Mouse (Mus musculus) embryonic stem cell, embryonic (primary cell): ENCODE results near the gene Cenpf.

Experiments used
- CTCF ChIA-PET, 4 experiments: fragments of 300-600 bp in 2 of 4; fragments of 350-600 bp in 2 of 4; sonication (Branson Sonifier 250); formaldehyde crosslinking; loops; one replicate each; lab custom pipeline; 2022; ENCODE audit warnings: inconsistent platforms in 2 of 4; lab: Charles Lee
- POLR2A ChIA-PET, 4 experiments: fragments of 300-600 bp in 2 of 4; fragments of 350-600 bp in 2 of 4; sonication (Branson Sonifier 250); formaldehyde crosslinking; loops; one replicate each; lab custom pipeline; 2022; ENCODE audit warnings: antibody characterized with exemption in 4 of 4, inconsistent platforms in 1 of 4; lab: Charles Lee

The Cenpf gene

GRCm38 (mm10) chr1:189687654-189688387, at the start of gene Cenpf:
Cenpf (minus strand) TSS chr1:189688086.
- POLR2A ChIA-PET = interaction anchor here in 3 of 4 experiments (0.6 to 1.6 kb wide), 23 partner anchors 8 to 675 kb away, joined by 3 to 6 read pairs (median 4); partner anchors contain the start of genes Ptpn14 (in 1 of the 3) and Smyd2 (in 1 of the 3)
- CTCF ChIA-PET = interaction anchor here in 2 of 4 experiments (1.0 to 1.4 kb wide), 3 partner anchors 10 to 196 kb away, joined by 3 to 7 read pairs (median 4); no protein-coding TSS in a partner anchor

GRCm38 (mm10) chr1:189732156-189732555, 44.3 kb upstream of the Cenpf start:
- ChIA-PET POLR2A (interaction anchor here in 2 of 4 experiments (0.5 to 1.3 kb wide), 4 partner anchors 10 to 31 kb away, joined by 3 to 7 read pairs (median 4); no protein-coding TSS in a partner anchor), CTCF (interaction anchor here in 1 of 4 experiments (1.0 kb wide), 1 partner anchor 137 kb away, joined by 3 read pairs; no protein-coding TSS in a partner anchor)

GRCm38 (mm10) chr1:189731697-189732096, 43.8 kb upstream of the Cenpf start:
- ChIA-PET POLR2A (interaction anchor here in 2 of 4 experiments (0.5 to 1.3 kb wide), 4 partner anchors 10 to 14 kb away, joined by 3 to 7 read pairs (median 4); no protein-coding TSS in a partner anchor), CTCF (interaction anchor here in 1 of 4 experiments (0.6 to 1.0 kb wide), 2 partner anchors 33 to 138 kb away, joined by 3 to 6 read pairs; no protein-coding TSS in a partner anchor)

GRCm38 (mm10) chr1:189729141-189729815, 41.4 kb upstream of the Cenpf start:
- CTCF ChIA-PET = interaction anchor here in 2 of 4 experiments (0.6 to 2.5 kb wide), 3 partner anchors 117 to 198 kb away, joined by 3 to 11 read pairs (median 4); no protein-coding TSS in a partner anchor
- POLR2A ChIA-PET = interaction anchor here in 2 of 4 experiments (0.6 to 2.2 kb wide), 18 partner anchors 8 to 154 kb away, joined by 3 to 11 read pairs (median 4); no protein-coding TSS in a partner anchor

- ChIA-PET CTCF (interaction anchor here (0.6 to 2.5 kb wide), 7 partner anchors 117 to 199 kb away, joined by 3 to 11 read pairs (median 4); no protein-coding TSS in a partner anchor), POLR2A (interaction anchor here in 3 of 4 experiments (0.6 to 2.2 kb wide), 24 partner anchors 9 to 163 kb away, joined by 3 to 12 read pairs (median 6); no protein-coding TSS in a partner anchor)
These were observed 40.9 kb upstream of the Cenpf start for GRCm38 (mm10) chr1:189728784-189729115.

GRCm38 (mm10) chr1:189727884-189728783, 40.2 kb upstream of the Cenpf start, which contains the start of gene Ptpn14:
Ptpn14 (plus strand) TSS chr1:189728268.
- CTCF ChIA-PET = interaction anchor here (0.6 to 2.5 kb wide), 11 partner anchors 118 to 200 kb away, joined by 3 to 11 read pairs (median 4); no protein-coding TSS in a partner anchor

GRCm38 (mm10) chr1:189727346-189727883, 39.5 kb upstream of the Cenpf start:
- POLR2A ChIA-PET = interaction anchor here in 3 of 4 experiments (0.6 to 2.2 kb wide), 33 partner anchors 9 to 809 kb away, joined by 3 to 12 read pairs (median 4); partner anchors contain the start of gene Cenpf (in 2 of the 3)
- CTCF ChIA-PET = interaction anchor here in 3 of 4 experiments (0.6 to 2.5 kb wide), 8 partner anchors 94 to 200 kb away, joined by 3 to 11 read pairs (median 4); no protein-coding TSS in a partner anchor

More at GRCm38 (mm10) chr1:189727884-189728783, 40.2 kb upstream of the Cenpf start, which contains the start of gene Ptpn14:
- POLR2A ChIA-PET = interaction anchor here in 3 of 4 experiments (0.6 to 2.2 kb wide), 40 partner anchors 9 to 808 kb away, joined by 3 to 12 read pairs (median 4); partner anchors contain the start of gene Cenpf (in 2 of the 3)

GRCm38 (mm10) chr1:189726121-189726520, 38.2 kb upstream of the Cenpf start:
- ChIA-PET CTCF (no interaction called here), POLR2A (interaction anchor here in 2 of 4 experiments (0.7 to 1.5 kb wide), 3 partner anchors 9 to 1632 kb away, joined by 3 to 5 read pairs (median 3); no protein-coding TSS in a partner anchor)

GRCm38 (mm10) chr1:189718600-189718999, 30.7 kb upstream of the Cenpf start:
- ChIA-PET CTCF (interaction anchor here in 2 of 4 experiments (0.7 to 1.6 kb wide), 2 partner anchors 19 to 151 kb away, joined by 3 to 4 read pairs; no protein-coding TSS in a partner anchor), POLR2A (interaction anchor here in 2 of 4 experiments (1.0 to 2.1 kb wide), 4 partner anchors 9 to 148 kb away, joined by 3 to 9 read pairs (median 4); partner anchors contain the start of gene Ptpn14 (in 2 of the 2))

- POLR2A ChIA-PET = interaction anchor here in 2 of 4 experiments (1.0 to 2.1 kb wide), 7 partner anchors 8 to 166 kb away, joined by 3 to 9 read pairs (median 3); partner anchors contain the start of gene Ptpn14 (in 2 of the 2)
- CTCF ChIA-PET = interaction anchor here in 1 of 4 experiments (0.6 to 0.7 kb wide), 4 partner anchors 40 to 694 kb away, joined by 3 to 5 read pairs (median 3); partner anchors contain the start of gene Prox1
These were observed 29.7 kb upstream of the Cenpf start for GRCm38 (mm10) chr1:189717546-189717945.

- CTCF ChIA-PET = interaction anchor here in 2 of 4 experiments (0.7 to 1.1 kb wide), 4 partner anchors 9 to 208 kb away, joined by 3 to 4 read pairs (median 3); no protein-coding TSS in a partner anchor
These were observed 28.3 kb upstream of the Cenpf start for GRCm38 (mm10) chr1:189715915-189716797.

GRCm38 (mm10) chr1:189709001-189709400, 21.1 kb upstream of the Cenpf start:
- CTCF ChIA-PET = no interaction called here
- POLR2A ChIA-PET = interaction anchor here in 1 of 4 experiments (1.1 kb wide), 1 partner anchor 8 kb away, joined by 3 read pairs; no protein-coding TSS in a partner anchor

More at GRCm38 (mm10) chr1:189715915-189716797, 28.3 kb upstream of the Cenpf start:
- POLR2A ChIA-PET = interaction anchor here in 3 of 4 experiments (0.7 to 1.2 kb wide), 5 partner anchors 7 to 135 kb away, joined by 3 to 11 read pairs (median 3); partner anchors contain the start of gene Ptpn14 (in 1 of the 3)

- ChIA-PET CTCF (interaction anchor here in 2 of 4 experiments (0.6 to 1.1 kb wide), 2 partner anchors 8 to 218 kb away, joined by 3 to 4 read pairs; no protein-coding TSS in a partner anchor), POLR2A (interaction anchor here in 2 of 4 experiments (0.7 to 1.6 kb wide), 2 partner anchors 19 to 165 kb away, joined by 3 to 4 read pairs; no protein-coding TSS in a partner anchor)
These were observed 19.5 kb upstream of the Cenpf start for GRCm38 (mm10) chr1:189707419-189707818.

GRCm38 (mm10) chr1:189707014-189707413, 19.1 kb upstream of the Cenpf start:
- CTCF ChIA-PET = interaction anchor here in 2 of 4 experiments (0.6 to 1.1 kb wide), 2 partner anchors 9 to 218 kb away, joined by 3 to 4 read pairs; no protein-coding TSS in a partner anchor
- POLR2A ChIA-PET = interaction anchor here in 2 of 4 experiments (0.7 to 1.6 kb wide), 3 partner anchors 19 to 164 kb away, joined by 3 to 4 read pairs (median 3); no protein-coding TSS in a partner anchor
